Mouse (Mus musculus) kidney, adult 2 months (tissue): ENCODE results near the gene Thpo.

ENCODE experiments used
- CTCF ChIP-seq: fragments of 200-500 bp; conservative IDR thresholded peaks from 2 replicates; pipeline ENCODE4 v1.5.1; 2011; ENCODE audit warnings: low read depth, mild to moderate bottlenecking, control low read depth, low read length, moderate library complexity, mixed read lengths; ENCODE audit not compliant: insufficient read depth, insufficient read length
- POLR2A ChIP-seq: fragments of 200-500 bp; IDR thresholded peaks from one replicate; pipeline ENCODE4 v1.6.1; 2011; ENCODE audit warnings: low read depth, low read length, control low read depth

- no peak for TF ChIP-seq CTCF
- no peak for TF ChIP-seq POLR2A
These were observed at the start of gene Thpo for GRCm38 (mm10) chr16:20733731-20734730.
